12 mouse cellular contexts compared by ENCODE assay signal in the genomic region with DNA sequence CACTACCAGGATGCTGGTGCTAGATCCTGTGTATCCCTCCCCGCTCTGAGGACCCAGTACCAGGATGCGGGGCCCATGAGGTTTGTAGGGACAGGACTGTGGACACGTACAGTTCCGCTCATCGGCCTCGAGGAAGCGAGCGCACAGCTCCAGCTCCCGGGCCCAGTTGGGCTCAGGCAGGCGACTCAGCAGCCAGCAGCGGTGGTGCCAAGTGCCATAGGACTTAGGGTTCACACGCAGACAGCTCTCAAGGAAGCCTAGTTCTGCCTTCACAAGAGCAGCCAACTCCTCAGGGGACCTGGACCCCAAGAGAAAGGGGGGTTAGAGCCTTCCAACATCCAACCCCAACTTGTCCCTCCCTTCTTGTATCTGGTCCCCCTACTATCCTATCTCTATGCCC. TPM values are rescaled to one million over a fixed set of nuclear protein-coding genes. Genes with fewer than 3 reads are reported as not detected.
DNase-seq lines count a peak whose midpoint lies in the region; ATAC-seq lines count a peak whose summit lies in the region.
"Had no signal": no experiment of that assay in that cellular context is flagged by ENCODE, and none has a peak within 500 bp of the region (broad histone marks: within the 10 kb centered on the region; RNA-seq: fewer than 3 reads in every experiment).

No protein-coding gene starts in this region.

- 93% methylated on average over 12 of the region's 12 CpGs for WGBS in forebrain, embryonic 14.5 days
- 94% methylated on average over 12 of the region's 12 CpGs for WGBS in forebrain, embryonic 11.5 days
- 94% methylated on average over 12 of the region's 12 CpGs for WGBS in limb, embryonic 12.5 days
- 95% methylated on average over 12 of the region's 12 CpGs for WGBS in limb, embryonic 10.5 days
- 94% methylated on average over 12 of the region's 12 CpGs for WGBS in neural tube, embryonic 15.5 days

- DNase-seq in forebrain, embryonic 14.5 days (ENCODE audit: low spot score) = no peak
- DNase-seq in forebrain, embryonic 11.5 days (ENCODE audit: low spot score) = no peak
- no peak for DNase-seq in limb, embryonic 10.5 days (ENCODE audit: low spot score)
- peak; percentile 14 to 54 for DNase-seq in kidney, postnatal 25 days
- DNase-seq in layer of hippocampus, adult 9-10 months (ENCODE audit: low spot score) = no peak
- no peak for DNase-seq in layer of hippocampus, postnatal 25 days (ENCODE audit: extremely low spot score in 1 of 2, low spot score in 1 of 2)
- DNase-seq: adrenal gland, adult 8-10 months; heart, adult 18-20 months; spleen, adult 18-20 months; thymus, adult 18-20 months had no signal

- no peak overlapping the region for H3K4me2 ChIP-seq in forebrain, embryonic 14.5 days (ENCODE audit: low read length)
- H3K4me2 ChIP-seq in forebrain, embryonic 11.5 days (ENCODE audit: low read depth, low read length, severe bottlenecking) = no peak overlapping the region
- peak overlapping the region; percentile 67 for H3K4me2 ChIP-seq in limb, embryonic 12.5 days
- peak overlapping the region; percentile 79 for H3K4me2 ChIP-seq in neural tube, embryonic 15.5 days

- peak overlapping the region; percentile 77; the same call in 1 of the 2 replicates for H3K4me3 ChIP-seq in forebrain, embryonic 14.5 days (ENCODE audit: low read depth, low read length)
- no peak overlapping the region for H3K4me3 ChIP-seq in forebrain, embryonic 11.5 days (ENCODE audit: low read depth, low read length)
- H3K4me3 ChIP-seq in limb, embryonic 12.5 days (replicated peaks) = no peak overlapping the region
- no peak overlapping the region for H3K4me3 ChIP-seq in limb, embryonic 10.5 days
- peak overlapping the region; percentile 92; the same call in 1 of the 2 replicates for H3K4me3 ChIP-seq in neural tube, embryonic 15.5 days (replicated peaks)

- H3K27me3 ChIP-seq in forebrain, embryonic 14.5 days (replicated peaks; ENCODE audit: control insufficient read depth, insufficient read depth, low read length) = no peaks in the 10 kb centered on the region
- no peaks in the 10 kb centered on the region for H3K27me3 ChIP-seq in forebrain, embryonic 11.5 days (ENCODE audit: control insufficient read depth, insufficient read depth, low read length)
- no peaks in the 10 kb centered on the region for H3K27me3 ChIP-seq in limb, embryonic 12.5 days
- no peaks in the 10 kb centered on the region for H3K27me3 ChIP-seq in limb, embryonic 10.5 days (ENCODE audit: low read depth, poor library complexity, severe bottlenecking)
- no peaks in the 10 kb centered on the region for H3K27me3 ChIP-seq in neural tube, embryonic 15.5 days (replicated peaks)

- no peaks in the 10 kb centered on the region for H3K4me1 ChIP-seq in forebrain, embryonic 14.5 days (ENCODE audit: control insufficient read depth, insufficient read depth, low read length)
- H3K4me1 ChIP-seq in forebrain, embryonic 11.5 days (replicated peaks; ENCODE audit: control insufficient read depth, insufficient read depth, low read length) = no peaks in the 10 kb centered on the region
- peaks cover 9% of the 10 kb centered on the region for H3K4me1 ChIP-seq in limb, embryonic 12.5 days (replicated peaks)
- peaks cover 18% of the 10 kb centered on the region for H3K4me1 ChIP-seq in limb, embryonic 10.5 days
- peaks cover 16% of the 10 kb centered on the region for H3K4me1 ChIP-seq in neural tube, embryonic 15.5 days

- peaks cover 27% of the 10 kb centered on the region for H3K36me3 ChIP-seq in forebrain, embryonic 14.5 days (ENCODE audit: control insufficient read depth, insufficient read depth, low read length)
- H3K36me3 ChIP-seq in forebrain, embryonic 11.5 days (ENCODE audit: control insufficient read depth, insufficient read depth, low read length) = no peaks in the 10 kb centered on the region; the same call in 1 of the 2 replicates
- peaks cover 35% of the 10 kb centered on the region for H3K36me3 ChIP-seq in limb, embryonic 12.5 days
- peaks cover 37% of the 10 kb centered on the region for H3K36me3 ChIP-seq in limb, embryonic 10.5 days
- H3K36me3 ChIP-seq in neural tube, embryonic 15.5 days = peaks cover 34% of the 10 kb centered on the region

- no peak overlapping the region for H3K9ac ChIP-seq in forebrain, embryonic 14.5 days (ENCODE audit: low read length)
- H3K9ac ChIP-seq in forebrain, embryonic 11.5 days (ENCODE audit: low read length) = no peak overlapping the region
- H3K9ac ChIP-seq in limb, embryonic 12.5 days (replicated peaks) = no peak overlapping the region
- peak overlapping the region; percentile 75; the same call in 1 of the 2 replicates for H3K9ac ChIP-seq in neural tube, embryonic 15.5 days (replicated peaks)

- no peaks in the 10 kb centered on the region for H3K9me3 ChIP-seq in forebrain, embryonic 14.5 days (replicated peaks; ENCODE audit: control insufficient read depth, low read length)
- H3K9me3 ChIP-seq in forebrain, embryonic 11.5 days (ENCODE audit: control insufficient read depth, low read length) = no peaks in the 10 kb centered on the region
- H3K9me3 ChIP-seq in limb, embryonic 12.5 days = no peaks in the 10 kb centered on the region
- no peaks in the 10 kb centered on the region for H3K9me3 ChIP-seq in limb, embryonic 10.5 days (replicated peaks)
- H3K9me3 ChIP-seq in neural tube, embryonic 15.5 days (replicated peaks) = no peaks in the 10 kb centered on the region

- no peak for ATAC-seq in forebrain, embryonic 14.5 days
- no peak for ATAC-seq in forebrain, embryonic 11.5 days (replicated peaks; ENCODE audit: low FRiP score)
- no peak for ATAC-seq in limb, embryonic 12.5 days (ENCODE audit: insufficient number of reproducible peaks, insufficient read depth, low FRiP score, low TSS enrichment, low read depth)
- no peak for ATAC-seq in neural tube, embryonic 15.5 days (ENCODE audit: low FRiP score)

- no peak overlapping the region for H3K27ac ChIP-seq in forebrain, embryonic 14.5 days (ENCODE audit: low read depth, low read length)
- no peak overlapping the region for H3K27ac ChIP-seq in forebrain, embryonic 11.5 days (ENCODE audit: low read depth, low read length)
- H3K27ac ChIP-seq in limb, embryonic 12.5 days = no peak overlapping the region
- no peak overlapping the region for H3K27ac ChIP-seq in limb, embryonic 10.5 days
- H3K27ac ChIP-seq in neural tube, embryonic 15.5 days (replicated peaks) = no peak overlapping the region

RNA-seq across cellular contexts. Expression of a gene that starts 1.4 kb away (rescaled TPM):
- 34.2 and 38.3 TPM in 2 replicates for polyA plus RNA-seq in forebrain, embryonic 14.5 days (2014; fragmentation: Nextera tagmentation; extraction: Ambion mirVana)
- polyA plus RNA-seq in forebrain, embryonic 11.5 days (2014; fragmentation: Nextera tagmentation; extraction: Ambion mirVana) = 23.4 and 27.1 TPM in 2 replicates
- polyA plus RNA-seq in limb, embryonic 12.5 days (2016; fragmentation: Nextera tagmentation; extraction: Ambion mirVana) = 27.3 and 29.0 TPM in 2 replicates
- polyA plus RNA-seq in limb, embryonic 10.5 days (2016; fragmentation: Nextera tagmentation; extraction: Ambion mirVana) = 27.3 and 29.7 TPM in 2 replicates
- 56.7 and 65.1 TPM in 2 replicates for polyA plus RNA-seq in neural tube, embryonic 15.5 days (2015; fragmentation: Nextera tagmentation; extraction: Ambion mirVana)
- total RNA-seq in layer of hippocampus, postnatal 25 days (2021) = 10 to 100 TPM; 40.1 to 45.0 TPM

RNA-seq across cellular contexts. Expression of a gene that starts 6.9 kb away (rescaled TPM):
- polyA plus RNA-seq in forebrain, embryonic 14.5 days (2014; fragmentation: Nextera tagmentation; extraction: Ambion mirVana) = 0.10 and 0.12 TPM in 2 replicates
- polyA plus RNA-seq in forebrain, embryonic 11.5 days (2014; fragmentation: Nextera tagmentation; extraction: Ambion mirVana) = 0.21 and 1.4 TPM in 2 replicates
- polyA plus RNA-seq in limb, embryonic 12.5 days (2016; fragmentation: Nextera tagmentation; extraction: Ambion mirVana) = 2.0 and 2.7 TPM in 2 replicates
- 1.5 and 1.9 TPM in 2 replicates for polyA plus RNA-seq in limb, embryonic 10.5 days (2016; fragmentation: Nextera tagmentation; extraction: Ambion mirVana)
- 0.31 and 0.96 TPM in 2 replicates for polyA plus RNA-seq in neural tube, embryonic 15.5 days (2015; fragmentation: Nextera tagmentation; extraction: Ambion mirVana)
- under 1 TPM; 0.17 to 0.23 TPM for total RNA-seq in layer of hippocampus, postnatal 25 days (2021)

RNA-seq across cellular contexts. Expression of a gene that starts 24.8 kb away (rescaled TPM):
- polyA plus RNA-seq in forebrain, embryonic 14.5 days (2014; fragmentation: Nextera tagmentation; extraction: Ambion mirVana) = 83.8 and 84.4 TPM in 2 replicates
- 63.6 and 76.7 TPM in 2 replicates for polyA plus RNA-seq in forebrain, embryonic 11.5 days (2014; fragmentation: Nextera tagmentation; extraction: Ambion mirVana)
- 72.5 and 82.6 TPM in 2 replicates for polyA plus RNA-seq in limb, embryonic 12.5 days (2016; fragmentation: Nextera tagmentation; extraction: Ambion mirVana)
- polyA plus RNA-seq in limb, embryonic 10.5 days (2016; fragmentation: Nextera tagmentation; extraction: Ambion mirVana) = 65.2 and 67.4 TPM in 2 replicates
- polyA plus RNA-seq in neural tube, embryonic 15.5 days (2015; fragmentation: Nextera tagmentation; extraction: Ambion mirVana) = 79.7 and 84.6 TPM in 2 replicates
- total RNA-seq in layer of hippocampus, postnatal 25 days (2021) = 10 to 100 TPM; 78.3 to 94.9 TPM

RNA-seq across cellular contexts. Expression of a gene that starts 24.8 kb away (rescaled TPM):
- polyA plus RNA-seq in forebrain, embryonic 14.5 days (2014; fragmentation: Nextera tagmentation; extraction: Ambion mirVana) = 36.3 and 36.6 TPM in 2 replicates
- 54.2 and 57.4 TPM in 2 replicates for polyA plus RNA-seq in forebrain, embryonic 11.5 days (2014; fragmentation: Nextera tagmentation; extraction: Ambion mirVana)
- polyA plus RNA-seq in limb, embryonic 12.5 days (2016; fragmentation: Nextera tagmentation; extraction: Ambion mirVana) = 52.0 and 53.0 TPM in 2 replicates
- 68.7 and 71.4 TPM in 2 replicates for polyA plus RNA-seq in limb, embryonic 10.5 days (2016; fragmentation: Nextera tagmentation; extraction: Ambion mirVana)
- polyA plus RNA-seq in neural tube, embryonic 15.5 days (2015; fragmentation: Nextera tagmentation; extraction: Ambion mirVana) = 25.1 and 31.5 TPM in 2 replicates
- 10 to 100 TPM; 13.4 to 13.6 TPM for total RNA-seq in layer of hippocampus, postnatal 25 days (2021)

RNA-seq across cellular contexts. Expression of a gene that starts 37.6 kb away (rescaled TPM):
- 0.14 TPM in 1 of 2 replicates, not detected in the other for polyA plus RNA-seq in forebrain, embryonic 14.5 days (2014; fragmentation: Nextera tagmentation; extraction: Ambion mirVana)
- not detected in 2 replicates for polyA plus RNA-seq in forebrain, embryonic 11.5 days (2014; fragmentation: Nextera tagmentation; extraction: Ambion mirVana)
- 0.60 TPM in 1 of 2 replicates, not detected in the other for polyA plus RNA-seq in limb, embryonic 12.5 days (2016; fragmentation: Nextera tagmentation; extraction: Ambion mirVana)
- 0.24 TPM in 1 of 2 replicates, not detected in the other for polyA plus RNA-seq in limb, embryonic 10.5 days (2016; fragmentation: Nextera tagmentation; extraction: Ambion mirVana)
- 0.35 and 0.93 TPM in 2 replicates for polyA plus RNA-seq in neural tube, embryonic 15.5 days (2015; fragmentation: Nextera tagmentation; extraction: Ambion mirVana)
- total RNA-seq in layer of hippocampus, postnatal 25 days (2021) = 1 to 10 TPM; 1.4 to 2.1 TPM

Comparison
In these comparisons a context has a peak if more than half of its experiments do, and no peak if none do; other contexts are left out.
1. H3K4me3 ChIP-seq: peak in forebrain, embryonic 14.5 days (single experiment) and neural tube, embryonic 15.5 days (single experiment); none in forebrain, embryonic 11.5 days (single experiment), limb, embryonic 12.5 days (single experiment) and limb, embryonic 10.5 days (single experiment).
2. DNase-seq: peak in kidney, postnatal 25 days (2 of 2); none in forebrain, embryonic 14.5 days (single experiment), forebrain, embryonic 11.5 days (single experiment), limb, embryonic 10.5 days (single experiment), layer of hippocampus, adult 9-10 months (single experiment) and layer of hippocampus, postnatal 25 days (0 of 2).
3. H3K4me2 ChIP-seq: peak in limb, embryonic 12.5 days (single experiment) and neural tube, embryonic 15.5 days (single experiment); none in forebrain, embryonic 14.5 days (single experiment) and forebrain, embryonic 11.5 days (single experiment).